Mouse (Mus musculus): Measurements from ENCODE around the gene Stum.

The Stum gene

GRCm38 (mm10) chr1:180384486-180384885 lies 98.8 kb downstream of the Stum start:
- DNase-seq (ENCODE audit: low spot score): no peak

- no peak for DNase-seq (ENCODE audit: low spot score)
These were observed 99.4 kb downstream of the Stum start for GRCm38 (mm10) chr1:180383884-180384283.

Measured in embryo, embryonic 10 days (tissue).